In the genomic region with DNA sequence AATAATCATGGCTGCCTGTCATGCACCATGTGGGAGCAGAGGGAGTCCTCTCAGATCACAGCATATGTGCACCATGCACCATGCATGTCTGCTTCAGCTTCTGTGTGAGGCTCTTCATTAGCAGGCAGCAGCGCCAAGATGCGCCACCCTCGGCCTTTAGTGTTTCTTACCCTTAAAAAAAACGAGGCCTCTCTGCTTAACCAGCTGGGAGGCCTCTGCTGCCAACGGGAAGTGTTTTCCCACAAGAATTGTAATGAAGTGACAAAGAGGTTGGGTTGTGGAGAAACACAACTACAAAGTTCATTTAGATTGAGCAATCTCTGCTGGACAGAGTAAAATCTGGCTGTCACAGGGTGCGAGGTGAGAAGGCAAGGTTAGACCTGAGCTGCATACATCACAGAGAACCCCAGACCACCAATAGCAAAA, we compare ENCODE assay signal across 20 mouse cellular contexts. TPM values are rescaled to one million over a fixed set of nuclear protein-coding genes. Genes with fewer than 3 reads are reported as not detected.
DNase-seq lines count a peak whose midpoint lies in the region; ATAC-seq and TF ChIP-seq lines count a peak whose summit lies in the region.
"Had no signal": no experiment of that assay in that cellular context is flagged by ENCODE, and none has a peak within 500 bp of the region (broad histone marks: within the 10 kb centered on the region; RNA-seq: fewer than 3 reads in every experiment).

No protein-coding gene starts in this region.

- no peak overlapping the region for H3K9ac ChIP-seq in forebrain, embryonic 14.5 days (ENCODE audit: low read length)
- no peak overlapping the region for H3K9ac ChIP-seq in hindbrain, postnatal 0 days (replicated peaks; ENCODE audit: low read length)
- H3K9ac ChIP-seq: heart, embryonic 15.5 days; limb, embryonic 15.5 days; stomach, embryonic 15.5 days had no signal

- H3K27me3 ChIP-seq in forebrain, embryonic 14.5 days (replicated peaks; ENCODE audit: control insufficient read depth, insufficient read depth, low read length): no peaks in the 10 kb centered on the region
- H3K27me3 ChIP-seq in hindbrain, postnatal 0 days (ENCODE audit: insufficient read depth, low read length): no peaks in the 10 kb centered on the region
- H3K27me3 ChIP-seq: CH12.LX; heart, embryonic 15.5 days; limb, embryonic 15.5 days; Patski; stomach, embryonic 15.5 days had no signal

- peak overlapping the region; percentile 50; the same call in 1 of the 2 replicates for H3K27ac ChIP-seq in forebrain, embryonic 14.5 days (ENCODE audit: low read depth, low read length)
- H3K27ac ChIP-seq in hindbrain, postnatal 0 days: peak overlapping the region; percentile 36; the same call in 1 of the 2 replicates
- H3K27ac ChIP-seq: heart, embryonic 15.5 days; limb, embryonic 15.5 days; stomach, embryonic 15.5 days had no signal

- H3K9me3 ChIP-seq in forebrain, embryonic 14.5 days (replicated peaks; ENCODE audit: control insufficient read depth, low read length): no peaks in the 10 kb centered on the region
- no peaks in the 10 kb centered on the region for H3K9me3 ChIP-seq in hindbrain, postnatal 0 days (ENCODE audit: low read length)
- H3K9me3 ChIP-seq: heart, embryonic 15.5 days; limb, embryonic 15.5 days; stomach, embryonic 15.5 days had no signal

- ATAC-seq in forebrain, embryonic 14.5 days: peak; percentile 69
- peak; percentile 35; the same call in 1 of the 2 replicates for ATAC-seq in hindbrain, postnatal 0 days
- ATAC-seq: intestine, embryonic 16.5 days; Patski had no signal

- no peaks in the 10 kb centered on the region; the same call in 1 of the 2 replicates for H3K4me1 ChIP-seq in lung, adult 2 months (ENCODE audit: control insufficient read depth, insufficient read depth, low read length)
- no peaks in the 10 kb centered on the region for H3K4me1 ChIP-seq in forebrain, embryonic 14.5 days (ENCODE audit: control insufficient read depth, insufficient read depth, low read length)
- no peaks in the 10 kb centered on the region for H3K4me1 ChIP-seq in hindbrain, postnatal 0 days (ENCODE audit: insufficient read depth, low read length)
- H3K4me1 ChIP-seq: heart, embryonic 15.5 days; limb, embryonic 15.5 days; stomach, embryonic 15.5 days had no signal

- peak; percentile 12 to 21 for DNase-seq in lung, adult 18-20 months
- DNase-seq in lung, adult 2 months: no peak
- peak; percentile 71 for DNase-seq in forebrain, embryonic 14.5 days (ENCODE audit: low spot score)
- DNase-seq in hindbrain, postnatal 0 days (ENCODE audit: low spot score): peak; percentile 43
- peak; percentile 35 to 75 for DNase-seq in lung, postnatal 4 days
- DNase-seq in ovary, adult 18-20 months (ENCODE audit: low spot score): no peak
- no peak for DNase-seq in left cerebral cortex, postnatal 36 days (ENCODE audit: low spot score in 2 of 2)
- DNase-seq: adrenal gland, postnatal 10 days; cerebellum, postnatal 14 days; gastrocnemius, postnatal 10 days; kidney, postnatal 4 days; thymus, postnatal 25 days had no signal

- H3K4me3 ChIP-seq in lung, adult 2 months (replicated peaks; ENCODE audit: extremely low read depth, low read depth, low read length): no peak overlapping the region
- no peak overlapping the region for H3K4me3 ChIP-seq in forebrain, embryonic 14.5 days (ENCODE audit: low read depth, low read length)
- H3K4me3 ChIP-seq in hindbrain, postnatal 0 days (ENCODE audit: low read length): no peak overlapping the region
- H3K4me3 ChIP-seq: heart, embryonic 15.5 days; limb, embryonic 15.5 days; stomach, embryonic 15.5 days had no signal

- intact Hi-C loops in left cerebral cortex, postnatal 36 days (cut with DNase I): no loop called here

- WGBS in lung, adult 2 months: 36% methylated on average over 6 of the region's 6 CpGs
- WGBS in forebrain, embryonic 14.5 days: 15% methylated on average over 6 of the region's 6 CpGs
- WGBS in hindbrain, postnatal 0 days: 30% methylated on average over 6 of the region's 6 CpGs

- no peak for TF ChIP-seq POLR2A in lung, adult 2 months (IDR thresholded peaks at IDR 0.05; ENCODE audit: borderline replicate concordance, extremely low read depth, low read depth, low read length)

- TF ChIP-seq CTCF in lung, adult 2 months (IDR thresholded peaks at IDR 0.05; ENCODE audit: insufficient read depth, low read length): no peak
- TF ChIP-seq CTCF in hindbrain, postnatal 0 days (IDR thresholded peaks at IDR 0.05; ENCODE audit: low read depth): 0 out of 2 replicates have a peak, but pooled peaks have one; percentile 1

- H3K4me2 ChIP-seq in forebrain, embryonic 14.5 days (ENCODE audit: low read length): no peak overlapping the region
- no peak overlapping the region for H3K4me2 ChIP-seq in hindbrain, postnatal 0 days (ENCODE audit: low read depth, low read length)
- H3K4me2 ChIP-seq: heart, embryonic 15.5 days; limb, embryonic 15.5 days; stomach, embryonic 15.5 days had no signal

- H3K36me3 ChIP-seq in forebrain, embryonic 14.5 days (ENCODE audit: control insufficient read depth, insufficient read depth, low read length): no peaks in the 10 kb centered on the region
- H3K36me3 ChIP-seq in hindbrain, postnatal 0 days (ENCODE audit: insufficient read depth, low read length): no peaks in the 10 kb centered on the region
- H3K36me3 ChIP-seq: heart, embryonic 15.5 days; limb, embryonic 15.5 days; stomach, embryonic 15.5 days had no signal

RNA-seq across cellular contexts. Expression of gene Ctnnbip1, which starts 6.8 kb away (rescaled TPM):
- polyA plus RNA-seq in lung, adult 2 months (2012; rRNA removed): 9.8 and 16.0 TPM in 2 replicates
- polyA plus RNA-seq in forebrain, embryonic 14.5 days (2014; fragmentation: Nextera tagmentation; extraction: Ambion mirVana): 95.2 and 99.1 TPM in 2 replicates
- 94.1 and 112 TPM in 2 replicates for total RNA-seq in hindbrain, postnatal 0 days (2014; rRNA removed)
- 105 and 109 TPM in 2 replicates for polyA plus RNA-seq in hindbrain, postnatal 0 days (2015; fragmentation: Nextera tagmentation; extraction: Ambion mirVana)
- 10 to 100 TPM; 36.7 to 43.5 TPM for total RNA-seq in left cerebral cortex, postnatal 36 days (2021)

RNA-seq across cellular contexts. Expression of gene Lzic, which starts 26.2 kb away (rescaled TPM):
- 9.6 and 11.6 TPM in 2 replicates for polyA plus RNA-seq in lung, adult 2 months (2012; rRNA removed)
- polyA plus RNA-seq in forebrain, embryonic 14.5 days (2014; fragmentation: Nextera tagmentation; extraction: Ambion mirVana): 62.6 and 63.0 TPM in 2 replicates
- 32.2 and 33.5 TPM in 2 replicates for total RNA-seq in hindbrain, postnatal 0 days (2014; rRNA removed)
- polyA plus RNA-seq in hindbrain, postnatal 0 days (2015; fragmentation: Nextera tagmentation; extraction: Ambion mirVana): 33.5 and 34.8 TPM in 2 replicates
- total RNA-seq in left cerebral cortex, postnatal 36 days (2021): 10 to 100 TPM; 16.8 to 17.4 TPM

RNA-seq across cellular contexts. Expression of gene Nmnat1, which starts 26.2 kb away (rescaled TPM):
- polyA plus RNA-seq in lung, adult 2 months (2012; rRNA removed): 4.1 and 4.5 TPM in 2 replicates
- polyA plus RNA-seq in forebrain, embryonic 14.5 days (2014; fragmentation: Nextera tagmentation; extraction: Ambion mirVana): 9.4 and 11.8 TPM in 2 replicates
- total RNA-seq in hindbrain, postnatal 0 days (2014; rRNA removed): 8.4 and 9.9 TPM in 2 replicates
- polyA plus RNA-seq in hindbrain, postnatal 0 days (2015; fragmentation: Nextera tagmentation; extraction: Ambion mirVana): 7.1 and 7.8 TPM in 2 replicates
- total RNA-seq in left cerebral cortex, postnatal 36 days (2021): 1 to 10 TPM; 9.1 to 9.8 TPM

RNA-seq across cellular contexts. Expression of gene Tmem274, which starts 34.1 kb away (rescaled TPM):
- not detected in 2 replicates for polyA plus RNA-seq in lung, adult 2 months (2012; rRNA removed)
- polyA plus RNA-seq in forebrain, embryonic 14.5 days (2014; fragmentation: Nextera tagmentation; extraction: Ambion mirVana): not detected in 2 replicates
- not detected in 2 replicates for total RNA-seq in hindbrain, postnatal 0 days (2014; rRNA removed)
- polyA plus RNA-seq in hindbrain, postnatal 0 days (2015; fragmentation: Nextera tagmentation; extraction: Ambion mirVana): not detected in 2 replicates
- total RNA-seq in left cerebral cortex, postnatal 36 days (2021): not detected
- total RNA-seq: adrenal gland, postnatal 10 days; CH12.LX; gastrocnemius, postnatal 10 days; left cerebral cortex, adult 8-10 months had no signal
- polyA plus RNA-seq: embryonic facial prominence, embryonic 11.5 days; limb, embryonic 15.5 days; Patski had no signal

RNA-seq across cellular contexts. Expression of gene Rbp7, which starts 56.5 kb away (rescaled TPM):
- polyA plus RNA-seq in lung, adult 2 months (2012; rRNA removed): 2.1 and 2.2 TPM in 2 replicates
- not detected in 2 replicates for polyA plus RNA-seq in forebrain, embryonic 14.5 days (2014; fragmentation: Nextera tagmentation; extraction: Ambion mirVana)
- not detected in 2 replicates for total RNA-seq in hindbrain, postnatal 0 days (2014; rRNA removed)
- 0.34 TPM in 1 of 2 replicates, not detected in the other for polyA plus RNA-seq in hindbrain, postnatal 0 days (2015; fragmentation: Nextera tagmentation; extraction: Ambion mirVana)
- 1 to 10 TPM in 1 of 2 experiments, under 1 TPM in 1; 0.57 to 1.3 TPM for total RNA-seq in left cerebral cortex, postnatal 36 days (2021)
- total RNA-seq: CH12.LX; left cerebral cortex, adult 8-10 months had no signal
- polyA plus RNA-seq: embryonic facial prominence, embryonic 11.5 days; Patski had no signal

Comparison
In these comparisons a context has a peak if more than half of its experiments do, and no peak if none do; other contexts are left out.
1. DNase-seq: peak in lung, adult 18-20 months (2 of 2), forebrain, embryonic 14.5 days (single experiment), hindbrain, postnatal 0 days (single experiment) and lung, postnatal 4 days (2 of 2); none in lung, adult 2 months (single experiment), ovary, adult 18-20 months (single experiment) and left cerebral cortex, postnatal 36 days (0 of 2).